Mouse (Mus musculus) G1E (cell line): ENCODE results near the gene Slc16a6. TPM values are rescaled to one million over a fixed set of nuclear protein-coding genes. Genes with fewer than 3 reads are reported as not detected.

Source experiments
- ATAC-seq: 2 replicates; pipeline ENCODE4 v1.8.0; 2016; ENCODE audit warnings: mild to moderate bottlenecking; ENCODE audit not compliant: insufficient number of reproducible peaks, poor library complexity, low FRiP score, severe bottlenecking; ENCODE audit errors: extremely low read depth
- DNase-seq: peaks from one replicate; pipeline ENCODE4 v3.0.0; 2012; ENCODE audit warnings: low spot score
- H3K27me3 ChIP-seq: 2 replicates; pipeline ENCODE4 v1.6.1; 2012; ENCODE audit warnings: mild to moderate bottlenecking, low read length, inconsistent platforms; ENCODE audit not compliant: insufficient read depth
- H3K36me3 ChIP-seq: replicated peaks from 2 replicates; pipeline ENCODE3; 2012; ENCODE audit warnings: mild to moderate bottlenecking, inconsistent platforms
- H3K4me1 ChIP-seq: 2 replicates; pipeline ENCODE4 v1.6.1; 2012; ENCODE audit warnings: low read depth, low read length, inconsistent platforms, mixed read lengths; ENCODE audit not compliant: insufficient read depth
- H3K4me3 ChIP-seq: 2 replicates; pipeline ENCODE4 v1.5.1; 2012; ENCODE audit warnings: low read depth, mild to moderate bottlenecking, inconsistent platforms, low read length, moderate library complexity, mixed read lengths
- H3K9me3 ChIP-seq: replicated peaks from 2 replicates; pipeline ENCODE4 v1.6.1; 2012; ENCODE audit warnings: inconsistent platforms
- CTCF ChIP-seq: IDR thresholded peaks from 2 replicates; pipeline ENCODE4 v1.5.1; 2012; ENCODE audit warnings: low read depth, low read length, inconsistent platforms, mixed read lengths
- GATA1 ChIP-seq: IDR thresholded peaks from 2 replicates; pipeline ENCODE4 v1.6.1; 2012; ENCODE audit warnings: borderline replicate concordance, low read length, inconsistent platforms, mixed read lengths
- GATA2 ChIP-seq: IDR thresholded peaks from 2 replicates; pipeline ENCODE4 v1.6.1; 2012; ENCODE audit warnings: low read depth, low read length, inconsistent platforms, borderline replicate concordance
- POLR2AphosphoS5 ChIP-seq: IDR thresholded peaks from 2 replicates; pipeline ENCODE4 v1.6.1; 2012; ENCODE audit warnings: low read depth, low read length, inconsistent platforms; ENCODE audit not compliant: insufficient replicate concordance
- TAL1 ChIP-seq: conservative IDR thresholded peaks from 2 replicates; pipeline ENCODE4 v1.6.1; 2012; ENCODE audit warnings: low read depth, low read length, inconsistent platforms, mixed read lengths
- polyA plus RNA-seq: library from polyadenylated mRNA; stranded (reverse); fragments of >175 nt; gene quantifications from 2 replicates; pipeline ENCODE4 v1.2.3, GENCODE M21; 2012
- total RNA-seq, 2 experiments: library from RNA; stranded (forward) in 1 of 2; stranded (reverse) in 1 of 2; fragments of 200-1000 nt in 1 of 2; fragments of >200 nt in 1 of 2; fragmentation: Nextera tagmentation in 1 of 2; gene quantifications; 2 replicates each; pipeline ENCODE4 v1.2.3; 2014 to 2017

Gene Slc16a6
- total and polyA plus RNA-seq, 3 experiments, result 18.9 to 95.0 (median 37.1) TPM

DNA sequence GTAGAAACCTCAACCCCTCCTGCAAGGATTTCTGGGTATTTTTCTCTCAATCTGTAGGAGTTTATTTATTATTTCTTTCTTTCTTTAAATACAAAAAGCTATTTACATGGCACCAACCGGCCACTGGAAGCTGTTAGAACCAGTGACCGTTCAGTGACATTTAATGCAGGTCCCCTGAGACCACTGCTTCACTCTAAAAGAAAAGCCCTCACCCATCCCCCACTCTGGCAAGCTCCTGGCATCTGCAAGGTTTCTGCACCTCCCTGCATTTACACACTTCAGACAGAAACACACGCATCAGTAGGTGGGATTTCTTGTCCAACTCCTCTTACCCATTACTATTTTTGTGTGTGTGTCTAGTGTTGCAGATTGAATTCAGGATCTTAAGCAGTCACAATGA lies 33.7 kb upstream of the Slc16a6 start:
- H3K4me3 ChIP-seq, result no peak overlapping the region
- no peak for ATAC-seq
- TF ChIP-seq GATA1 (no peak), POLR2AphosphoS5 (no peak), GATA2 (no peak), CTCF (no peak), TAL1 (no peak)

GRCm38 (mm10) chr11:109505823-109506222 lies 32.4 kb upstream of the Slc16a6 start:
- no peak for ATAC-seq

More for the DNA sequence above, 33.7 kb upstream of the Slc16a6 start:
- no peak for DNase-seq
- Histone ChIP-seq H3K27me3 (peaks cover 5% of the 10 kb centered on the region), H3K9me3 (0 out of 2 replicates have a peak, but pooled peaks cover 2% of the 10 kb centered on the region), H3K36me3 (no peaks in the 10 kb centered on the region), H3K4me1 (peaks cover 30% of the 10 kb centered on the region)

DNA sequence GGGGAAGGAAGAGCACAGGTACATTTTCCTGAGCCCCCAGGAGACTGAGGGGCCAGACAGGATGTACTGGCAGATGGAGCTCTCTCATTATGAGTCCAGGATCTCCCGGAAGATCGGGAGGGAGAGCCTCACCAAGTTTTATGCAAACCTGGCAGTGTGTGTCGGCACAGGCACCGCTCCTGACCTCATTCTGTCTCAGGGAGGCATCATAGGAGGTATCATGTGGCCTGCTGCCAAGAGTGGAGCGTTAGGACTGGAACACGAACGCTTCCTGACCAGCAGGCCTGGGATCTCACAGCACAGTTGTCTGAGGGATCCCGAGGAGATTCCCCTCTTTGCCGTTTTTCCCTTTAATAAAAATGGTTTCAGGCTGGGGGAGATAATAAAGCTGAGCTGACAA lies 31.6 kb upstream of the Slc16a6 start:
- DNase-seq, result no peak
- no peak for TF ChIP-seq GATA2
- Histone ChIP-seq H3K9me3 (no peaks in the 10 kb centered on the region), H3K4me3 (no peak overlapping the region), H3K4me1 (peaks cover 41% of the 10 kb centered on the region), H3K27me3 (peaks cover 5% of the 10 kb centered on the region; the same call in 1 of the 2 replicates), H3K36me3 (no peaks in the 10 kb centered on the region)
- no peak for ATAC-seq

More at GRCm38 (mm10) chr11:109505823-109506222, 32.4 kb upstream of the Slc16a6 start:
- Histone ChIP-seq H3K27me3 (peaks cover 5% of the 10 kb centered on the region; the same call in 1 of the 2 replicates), H3K4me3 (no peak overlapping the region), H3K4me1 (peaks cover 37% of the 10 kb centered on the region), H3K36me3 (no peaks in the 10 kb centered on the region), H3K9me3 (no peaks in the 10 kb centered on the region)
- TF ChIP-seq POLR2AphosphoS5 (no peak), GATA1 (no peak), GATA2 (no peak), CTCF (no peak), TAL1 (no peak)
- no peak for DNase-seq

GRCm38 (mm10) chr11:109500206-109500605 lies 26.8 kb upstream of the Slc16a6 start:
- no peaks in the 10 kb centered on the region for H3K27me3 ChIP-seq
- peaks cover 72% of the 10 kb centered on the region for H3K4me1 ChIP-seq
- peaks cover 13% of the 10 kb centered on the region for H3K36me3 ChIP-seq
- ATAC-seq (no peak), DNase-seq (no peak)
- no peaks in the 10 kb centered on the region for H3K9me3 ChIP-seq
- no peak overlapping the region for H3K4me3 ChIP-seq
- TF ChIP-seq POLR2AphosphoS5, result no peak
- no peak for TF ChIP-seq CTCF
- TF ChIP-seq GATA1, result no peak
- TF ChIP-seq TAL1, result no peak
- TF ChIP-seq GATA2, result no peak

GRCm38 (mm10) chr11:109497990-109498389 lies 24.6 kb upstream of the Slc16a6 start:
- TF ChIP-seq CTCF (no peak), POLR2AphosphoS5 (no peak), GATA2 (no peak), GATA1 (no peak), TAL1 (no peak)
- H3K9me3 ChIP-seq, result no peaks in the 10 kb centered on the region
- H3K4me3 ChIP-seq, result no peak overlapping the region; the same call in 1 of the 2 replicates
- DNase-seq (no peak), ATAC-seq (no peak)
- H3K27me3 ChIP-seq, result no peaks in the 10 kb centered on the region
- peaks cover 16% of the 10 kb centered on the region for H3K36me3 ChIP-seq
- peaks cover 84% of the 10 kb centered on the region for H3K4me1 ChIP-seq

DNA sequence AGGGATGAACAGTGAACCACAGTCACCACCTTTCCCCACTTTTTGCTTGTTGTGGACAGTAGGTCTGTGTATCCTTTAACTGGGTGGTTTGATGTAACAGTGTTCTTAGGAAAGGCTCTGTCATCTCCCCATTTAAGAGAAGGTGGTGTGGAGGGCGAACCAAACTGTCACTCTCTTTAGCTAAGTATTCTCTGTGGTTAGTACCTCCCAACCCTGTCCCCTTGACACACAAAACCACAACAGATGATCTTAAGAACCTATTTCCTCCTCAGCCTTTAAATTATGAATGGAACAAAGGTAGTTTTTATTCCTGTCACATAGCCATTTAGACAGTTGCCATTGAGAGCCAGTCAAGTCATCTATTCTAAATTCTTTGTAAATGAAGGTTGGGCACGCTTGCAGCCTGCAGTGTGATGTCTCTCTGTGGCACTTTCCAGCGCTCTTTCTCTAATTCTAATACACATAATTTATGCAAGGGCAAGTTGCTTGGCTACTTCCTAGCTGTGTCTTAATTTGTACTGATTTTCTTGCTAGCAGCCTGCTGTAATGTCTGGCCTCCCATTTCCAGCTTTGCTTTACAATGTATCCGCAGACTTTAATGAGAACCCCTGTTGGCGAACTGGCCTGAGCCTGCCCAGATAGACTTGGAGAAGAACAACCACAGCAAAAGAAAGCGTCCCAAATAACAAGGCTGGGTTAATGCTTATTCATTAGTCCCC lies 23.8 kb upstream of the Slc16a6 start:
- DNase-seq (peak; percentile 19), ATAC-seq (no peak)
- Histone ChIP-seq H3K9me3 (no peaks in the 10 kb centered on the region), H3K27me3 (no peaks in the 10 kb centered on the region), H3K4me3 (peak overlapping the region; percentile 67; the same call in 1 of the 2 replicates), H3K36me3 (peaks cover 18% of the 10 kb centered on the region), H3K4me1 (peaks cover 84% of the 10 kb centered on the region)
- TF ChIP-seq GATA2, result no peak
- TF ChIP-seq POLR2AphosphoS5, result no peak

- no peak for DNase-seq
- Histone ChIP-seq H3K9me3 (no peaks in the 10 kb centered on the region), H3K36me3 (peaks cover 22% of the 10 kb centered on the region), H3K27me3 (no peaks in the 10 kb centered on the region), H3K4me1 (peaks cover 84% of the 10 kb centered on the region), H3K4me3 (peak overlapping the region; percentile 67; the same call in 1 of the 2 replicates)
- ATAC-seq, result no peak
- TF ChIP-seq GATA2 (no peak), TAL1 (no peak), GATA1 (no peak), POLR2AphosphoS5 (no peak), CTCF (no peak)
Measured at GRCm38 (mm10) chr11:109496475-109496993, 23.1 kb upstream of the Slc16a6 start.
